Mouse (Mus musculus) forebrain, embryonic 14.5 days (tissue): Measurements from ENCODE around the gene Nkain2. TPM values are rescaled to one million over a fixed set of nuclear protein-coding genes. Genes with fewer than 3 reads are reported as not detected.

ENCODE experiments used
- ATAC-seq: fragments of 200-750 bp; cut with Nextera tagmentation; 2 replicates; pipeline ENCODE4 v1.8.0; 2017; ENCODE audit warnings: mild to moderate bottlenecking, moderate library complexity
- DNase-seq: peaks from one replicate; pipeline ENCODE4 v3.0.0-alpha.2; 2015; ENCODE audit warnings: low spot score
- H3K27ac ChIP-seq: fragments of 300-500 bp; sonication (generic); 2 replicates; pipeline ENCODE4 v1.5.1; 2014; ENCODE audit warnings: low read depth, mild to moderate bottlenecking, control low read depth, low read length, moderate library complexity
- H3K27me3 ChIP-seq: fragments of 300-500 bp; sonication (generic); replicated peaks from 2 replicates; pipeline ENCODE4 v1.6.1; 2014; ENCODE audit warnings: low read length, control low read depth, mixed read lengths; ENCODE audit not compliant: control insufficient read depth, insufficient read depth
- H3K36me3 ChIP-seq: fragments of 300-500 bp; sonication (generic); 2 replicates; pipeline ENCODE4 v1.6.1; 2014; ENCODE audit warnings: low read length, control low read depth; ENCODE audit not compliant: control insufficient read depth, insufficient read depth
- H3K4me1 ChIP-seq: fragments of 300-500 bp; sonication (generic); 2 replicates; pipeline ENCODE4 v1.6.1; 2014; ENCODE audit warnings: antibody characterized with exemption, low read length, control low read depth; ENCODE audit not compliant: control insufficient read depth, insufficient read depth
- H3K4me2 ChIP-seq: fragments of 300-500 bp; sonication (generic); 2 replicates; pipeline ENCODE4 v1.6.1; 2014; ENCODE audit warnings: mild to moderate bottlenecking, control low read depth, low read length
- H3K4me3 ChIP-seq: fragments of 300-500 bp; sonication (generic); 2 replicates; pipeline ENCODE4 v1.5.1; 2014; ENCODE audit warnings: low read depth, low read length, control low read depth
- H3K9ac ChIP-seq: fragments of 300-500 bp; sonication (generic); 2 replicates; pipeline ENCODE4 v1.6.1; 2014; ENCODE audit warnings: mild to moderate bottlenecking, low read length, control low read depth, moderate library complexity
- H3K9me3 ChIP-seq: fragments of 300-500 bp; sonication (generic); replicated peaks from 2 replicates; pipeline ENCODE4 v1.6.1; 2016; ENCODE audit warnings: low read length, control low read depth, mixed read lengths; ENCODE audit not compliant: control insufficient read depth
- WGBS: fragments of 180-500 bp; shearing (Covaris S2); extraction: QIAGEN DNeasy Blood & Tissue Kit; methylation state at CpG from one replicate; pipeline ENCODE4 v1.1.7; 2014; 5-methylcytosine and 5-hydroxymethylcytosine counted together
- polyA plus RNA-seq: library from polyadenylated mRNA; unstranded; fragments of >200 nt; fragmentation: Nextera tagmentation; extraction: Ambion mirVana; gene quantifications from 2 replicates; pipeline ENCODE4 v1.2.1, GENCODE M21; 2014

Gene Nkain2
- polyA plus RNA-seq, 1 experiment from 2014 or later = 12.3 TPM

GRCm38 (mm10) chr10:31742443-31743057, 1147.7 kb downstream of the Nkain2 start:
- H3K4me3 ChIP-seq = no peak overlapping the region
- no peak overlapping the region for H3K27ac ChIP-seq
- peak; percentile 94 for ATAC-seq
- H3K27me3 ChIP-seq = no peaks in the 10 kb centered on the region
- WGBS = 23% methylated on average over 5 of the region's 5 CpGs
- H3K4me2 ChIP-seq = no peak overlapping the region
- H3K4me1 ChIP-seq = no peaks in the 10 kb centered on the region
- no peaks in the 10 kb centered on the region for H3K36me3 ChIP-seq
- no peaks in the 10 kb centered on the region for H3K9me3 ChIP-seq
- H3K9ac ChIP-seq = no peak overlapping the region
- DNase-seq = peak; percentile 81

- DNase-seq (no peak), ATAC-seq (no peak)
- Histone ChIP-seq H3K27me3 (no peaks in the 10 kb centered on the region), H3K9me3 (no peaks in the 10 kb centered on the region), H3K27ac (no peak overlapping the region), H3K4me1 (no peaks in the 10 kb centered on the region), H3K4me2 (no peak overlapping the region), H3K9ac (no peak overlapping the region), H3K4me3 (no peak overlapping the region), H3K36me3 (no peaks in the 10 kb centered on the region)
These were observed 1162.2 kb downstream of the Nkain2 start for GRCm38 (mm10) chr10:31728036-31728435.

GRCm38 (mm10) chr10:31647270-31647669, 1243.0 kb downstream of the Nkain2 start:
- H3K4me3 ChIP-seq = no peak overlapping the region
- H3K9me3 ChIP-seq = 0 out of 2 replicates have a peak, but pooled peaks cover 1% of the 10 kb centered on the region
- H3K9ac ChIP-seq = no peak overlapping the region
- WGBS = 86% methylated on average over 3 of the region's 3 CpGs
- ATAC-seq (no peak), DNase-seq (no peak)
- no peak overlapping the region for H3K4me2 ChIP-seq
- H3K4me1 ChIP-seq = no peaks in the 10 kb centered on the region
- H3K27ac ChIP-seq = no peak overlapping the region
- no peaks in the 10 kb centered on the region for H3K27me3 ChIP-seq
- no peaks in the 10 kb centered on the region for H3K36me3 ChIP-seq

- no peak overlapping the region for H3K27ac ChIP-seq
- no peak overlapping the region for H3K4me3 ChIP-seq
- H3K4me1 ChIP-seq = no peaks in the 10 kb centered on the region
- no peaks in the 10 kb centered on the region for H3K27me3 ChIP-seq
- DNase-seq (peak; percentile 31), ATAC-seq (peak; percentile 18; the same call in 1 of the 2 replicates)
- H3K9me3 ChIP-seq = no peaks in the 10 kb centered on the region
- 14% methylated on average over 1 of the region's 1 CpGs for WGBS
- H3K4me2 ChIP-seq = no peak overlapping the region
- H3K36me3 ChIP-seq = no peaks in the 10 kb centered on the region
- no peak overlapping the region for H3K9ac ChIP-seq
These were observed 1244.2 kb downstream of the Nkain2 start for GRCm38 (mm10) chr10:31646083-31646482.

Other genes starting within 250 kb of the Nkain2 start
- not detected in 2 replicates for gene Trdn, start 190.1 kb upstream of the Nkain2 start, polyA plus RNA-seq